Mouse (Mus musculus) embryonic facial prominence, embryonic 11.5 days (tissue): ENCODE data around the gene P3h1. TPM values are rescaled to one million over a fixed set of nuclear protein-coding genes. Genes with fewer than 3 reads are reported as not detected.

ENCODE experiments used
- ATAC-seq: fragments of 200-750 bp; cut with Nextera tagmentation; replicated peaks from 2 replicates; pipeline ENCODE4 v1.8.0; 2017; ENCODE audit warnings: low read depth; ENCODE audit not compliant: insufficient number of reproducible peaks, low FRiP score, low TSS enrichment
- DNase-seq: peaks from one replicate; pipeline ENCODE4 v3.0.0-alpha.2; 2015; ENCODE audit warnings: low spot score
- H3K27ac ChIP-seq: fragments of 300-500 bp; sonication (generic); replicated peaks from 2 replicates; pipeline ENCODE4 v1.5.1; 2014; ENCODE audit warnings: mild to moderate bottlenecking, low read depth, low read length, control low read depth
- H3K27me3 ChIP-seq: fragments of 300-500 bp; sonication (generic); 2 replicates; pipeline ENCODE4 v1.6.1; 2014; ENCODE audit warnings: mild to moderate bottlenecking, low read length, moderate library complexity, mixed read lengths; ENCODE audit not compliant: control insufficient read depth, insufficient read depth
- H3K36me3 ChIP-seq: fragments of 300-500 bp; sonication (generic); replicated peaks from 2 replicates; pipeline ENCODE4 v1.6.1; 2014; ENCODE audit warnings: low read depth, mild to moderate bottlenecking, low read length, moderate library complexity, mixed read lengths; ENCODE audit not compliant: control insufficient read depth, insufficient read depth
- H3K4me1 ChIP-seq: fragments of 300-500 bp; sonication (generic); 2 replicates; pipeline ENCODE4 v1.6.1; 2014; ENCODE audit warnings: low read length, mixed read lengths; ENCODE audit not compliant: control insufficient read depth, insufficient read depth
- H3K4me2 ChIP-seq: fragments of 300-500 bp; sonication (generic); 2 replicates; pipeline ENCODE4 v1.6.1; 2014; ENCODE audit warnings: low read depth, mild to moderate bottlenecking, control low read depth, low read length, moderate library complexity
- H3K4me3 ChIP-seq: fragments of 300-500 bp; sonication (generic); 2 replicates; pipeline ENCODE4 v1.5.1; 2014; ENCODE audit warnings: low read depth, low read length, control low read depth
- H3K9ac ChIP-seq: fragments of 300-500 bp; sonication (generic); replicated peaks from 2 replicates; pipeline ENCODE4 v1.6.1; 2014; ENCODE audit warnings: mild to moderate bottlenecking, control low read depth, low read length
- H3K9me3 ChIP-seq: fragments of 300-500 bp; sonication (generic); replicated peaks from 2 replicates; pipeline ENCODE4 v1.6.1; 2016; ENCODE audit warnings: mild to moderate bottlenecking, low read length, inconsistent platforms, mixed read lengths; ENCODE audit not compliant: control insufficient read depth
- WGBS: fragments of 180-500 bp; shearing (Covaris S2); extraction: QIAGEN DNeasy Blood & Tissue Kit; methylation state at CpG from one replicate; pipeline ENCODE4 v1.1.7; 2014; 5-methylcytosine and 5-hydroxymethylcytosine counted together
- polyA plus RNA-seq: library from polyadenylated mRNA; unstranded; fragments of >200 nt; fragmentation: Nextera tagmentation; extraction: Ambion mirVana; gene quantifications from 2 replicates; pipeline ENCODE4 v1.2.1, GENCODE M21; 2014

Gene P3h1
- polyA plus RNA-seq, 1 experiment from 2014 or later, result 20.0 TPM

- WGBS, result 88% methylated on average over 4 of the region's 4 CpGs
- no peak overlapping the region for H3K4me3 ChIP-seq
- H3K9ac ChIP-seq, result no peak overlapping the region
- no peaks in the 10 kb centered on the region; the same call in 1 of the 2 replicates for H3K4me1 ChIP-seq
- DNase-seq (no peak), ATAC-seq (no peak)
- H3K27ac ChIP-seq, result no peak overlapping the region
- no peak overlapping the region for H3K4me2 ChIP-seq
- no peaks in the 10 kb centered on the region; the same call in 1 of the 2 replicates for H3K36me3 ChIP-seq
- H3K9me3 ChIP-seq, result no peaks in the 10 kb centered on the region
- no peaks in the 10 kb centered on the region for H3K27me3 ChIP-seq
Observed at GRCm38 (mm10) chr4:119192757-119193156, 40.0 kb upstream of the P3h1 start.

GRCm38 (mm10) chr4:119194909-119195581 lies 37.7 kb upstream of the P3h1 start, which contains the start of gene Svbp:
Gene Svbp (plus strand): TSS chr4:119195306.
- no peaks in the 10 kb centered on the region for H3K9me3 ChIP-seq
- H3K4me2 ChIP-seq, result peak within 1 kb of the TSS; percentile 66
- H3K4me1 ChIP-seq, result no peaks in the 10 kb centered on the region; the same call in 1 of the 2 replicates
- WGBS, result 1% methylated on average over 41 of the region's 47 CpGs
- ATAC-seq (peak; percentile 82), DNase-seq (peak; percentile 93)
- H3K36me3 ChIP-seq, result no peaks in the 10 kb centered on the region; the same call in 1 of the 2 replicates
- no peaks in the 10 kb centered on the region for H3K27me3 ChIP-seq
- H3K9ac ChIP-seq, result peak within 1 kb of the TSS; percentile 79
- H3K27ac ChIP-seq, result peak within 1 kb of the TSS; percentile 47
- H3K4me3 ChIP-seq, result peak within 1 kb of the TSS; percentile 79

DNA sequence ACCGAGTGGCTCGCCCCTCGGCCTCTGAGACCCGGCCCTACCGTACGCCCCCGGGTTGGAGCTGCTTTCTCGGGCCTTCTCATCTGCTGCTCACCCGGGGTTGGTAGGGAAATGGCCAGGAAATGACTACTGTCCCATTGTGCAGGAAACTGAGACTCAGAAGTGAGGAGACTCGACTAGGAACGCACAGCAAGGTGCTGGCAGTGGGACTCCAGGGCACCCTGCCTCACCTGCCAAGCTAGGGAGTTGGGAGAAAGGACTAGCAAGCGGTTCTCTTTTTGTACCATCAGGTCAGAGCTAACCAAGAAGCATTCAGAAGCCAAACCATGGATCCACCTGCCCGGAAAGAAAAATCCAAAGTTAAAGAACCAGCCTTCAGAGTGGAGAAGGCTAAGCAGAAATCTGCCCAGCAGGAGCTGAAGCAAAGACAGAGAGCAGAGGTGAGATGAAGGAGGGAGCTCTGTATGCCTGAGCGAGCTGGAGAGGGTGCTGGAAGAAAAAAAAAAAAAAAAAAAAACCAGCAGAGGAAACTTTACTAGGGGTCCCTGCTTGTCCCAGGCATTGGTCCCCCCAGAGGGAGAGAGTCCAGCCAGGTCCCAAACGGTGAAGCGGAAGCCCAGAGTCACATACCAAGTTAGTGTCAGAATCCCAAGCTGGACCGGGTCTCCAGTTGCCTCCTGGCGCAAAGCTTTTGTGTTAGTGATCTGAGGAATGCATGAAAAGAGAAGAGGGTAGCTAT lies 37.0 kb upstream of the P3h1 start:
- no peaks in the 10 kb centered on the region for H3K9me3 ChIP-seq
- H3K36me3 ChIP-seq, result no peaks in the 10 kb centered on the region; the same call in none of the 2 replicates
- peak overlapping the region; percentile 66 for H3K4me2 ChIP-seq
- DNase-seq (no peak), ATAC-seq (no peak; the same call in 1 of the 2 replicates)
- H3K27me3 ChIP-seq, result no peaks in the 10 kb centered on the region
- peak overlapping the region; percentile 79 for H3K4me3 ChIP-seq
- no peaks in the 10 kb centered on the region; the same call in 1 of the 2 replicates for H3K4me1 ChIP-seq
- H3K27ac ChIP-seq, result peak overlapping the region; percentile 47
- peak overlapping the region; percentile 79 for H3K9ac ChIP-seq
- WGBS, result 9% methylated on average over 18 of the region's 18 CpGs

GRCm38 (mm10) chr4:119198105-119198504 lies 34.6 kb upstream of the P3h1 start:
- ATAC-seq (no peak), DNase-seq (no peak)
- H3K9me3 ChIP-seq, result no peaks in the 10 kb centered on the region
- H3K36me3 ChIP-seq, result no peaks in the 10 kb centered on the region; the same call in none of the 2 replicates
- H3K4me1 ChIP-seq, result no peaks in the 10 kb centered on the region; the same call in 1 of the 2 replicates
- no peaks in the 10 kb centered on the region for H3K27me3 ChIP-seq
- WGBS, result 83% methylated on average over 6 of the region's 6 CpGs
- H3K4me2 ChIP-seq, result no peak overlapping the region
- H3K4me3 ChIP-seq, result no peak overlapping the region
- H3K9ac ChIP-seq, result no peak overlapping the region
- H3K27ac ChIP-seq, result no peak overlapping the region

- Histone ChIP-seq H3K36me3 (no peaks in the 10 kb centered on the region; the same call in 1 of the 2 replicates), H3K9me3 (no peaks in the 10 kb centered on the region), H3K4me2 (no peak overlapping the region), H3K4me3 (no peak overlapping the region), H3K27ac (no peak overlapping the region), H3K4me1 (no peaks in the 10 kb centered on the region), H3K9ac (no peak overlapping the region), H3K27me3 (no peaks in the 10 kb centered on the region)
- ATAC-seq (no peak), DNase-seq (peak; percentile 83)
- WGBS, result 14% methylated on average over 8 of the region's 8 CpGs
Observed at GRCm38 (mm10) chr4:119204672-119205071, 28.0 kb upstream of the P3h1 start.

DNA sequence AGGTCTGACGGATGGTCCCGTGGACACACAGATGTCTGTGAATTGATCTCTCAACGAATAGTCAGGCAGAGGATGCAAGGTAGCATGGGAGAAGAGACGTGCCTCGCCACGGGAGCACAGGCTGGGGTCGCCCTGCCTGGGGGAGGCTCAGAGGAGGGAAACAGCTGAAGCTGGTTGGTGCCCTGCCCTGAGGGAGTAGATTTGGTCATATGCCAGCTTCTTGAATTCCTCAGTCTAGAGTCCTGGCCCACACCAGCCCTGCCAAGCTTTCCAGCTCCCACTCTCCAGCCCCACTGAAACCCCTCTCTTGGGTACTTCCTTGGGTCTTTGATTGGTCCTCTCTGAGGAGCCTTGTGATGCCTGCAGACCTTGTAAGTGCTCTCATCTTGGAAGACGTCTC lies 16.0 kb upstream of the P3h1 start:
- H3K27me3 ChIP-seq, result no peaks in the 10 kb centered on the region
- H3K27ac ChIP-seq, result no peak overlapping the region
- no peaks in the 10 kb centered on the region for H3K4me1 ChIP-seq
- no peak overlapping the region for H3K4me2 ChIP-seq
- H3K36me3 ChIP-seq, result no peaks in the 10 kb centered on the region
- ATAC-seq (no peak), DNase-seq (no peak)
- no peak overlapping the region for H3K4me3 ChIP-seq
- 82% methylated on average over 8 of the region's 8 CpGs for WGBS
- H3K9ac ChIP-seq, result no peak overlapping the region
- no peaks in the 10 kb centered on the region for H3K9me3 ChIP-seq

DNA sequence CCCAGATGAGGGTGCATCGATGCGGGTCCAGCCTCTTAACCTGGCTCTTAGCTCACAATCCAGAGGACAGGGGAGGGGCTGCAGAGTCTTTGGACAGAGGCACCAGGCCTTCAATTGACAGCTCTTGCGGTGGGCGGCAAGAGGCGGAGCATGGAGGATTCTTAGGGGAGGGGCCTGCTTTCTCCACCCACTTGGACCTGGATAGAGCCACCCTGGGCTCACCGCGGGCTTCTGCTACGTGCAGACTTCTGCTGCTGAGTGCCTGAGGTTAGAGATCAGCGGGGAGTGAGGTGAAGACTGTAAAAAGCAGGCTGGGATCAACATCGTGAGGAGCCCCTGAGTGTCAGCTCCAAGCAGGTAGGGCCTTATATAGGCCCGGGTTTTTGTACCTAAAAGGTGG lies 14.5 kb upstream of the P3h1 start, which contains the start of gene Tmem269:
Gene Tmem269, minus strand, starts transcription at position 49 of the 400 bp plus-strand sequence.
- peak; percentile 18 for DNase-seq
- ATAC-seq, result no peak

DNA sequence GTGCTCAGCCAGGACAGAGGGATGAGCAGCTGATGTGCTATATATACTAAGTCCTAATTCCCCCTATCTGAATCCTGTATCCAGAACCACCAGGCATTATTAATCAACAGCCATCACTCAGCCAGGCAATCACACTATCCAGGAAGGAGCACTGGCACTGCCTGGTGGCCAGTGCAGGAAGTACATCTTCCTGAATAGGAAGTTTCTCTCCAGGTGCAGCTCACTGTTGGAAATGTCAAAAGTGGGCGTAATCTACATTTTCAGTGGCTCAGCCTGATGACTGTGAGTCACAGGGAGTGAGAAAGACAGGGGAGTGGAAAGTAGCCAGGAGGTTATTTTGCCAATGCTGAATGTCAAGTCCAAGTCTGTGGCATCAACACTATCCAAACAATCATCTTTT lies 9.0 kb upstream of the P3h1 start:
- Histone ChIP-seq H3K4me2 (no peak overlapping the region), H3K4me1 (no peaks in the 10 kb centered on the region), H3K9me3 (no peaks in the 10 kb centered on the region), H3K9ac (no peak overlapping the region), H3K27me3 (no peaks in the 10 kb centered on the region), H3K27ac (no peak overlapping the region), H3K36me3 (peaks cover 14% of the 10 kb centered on the region), H3K4me3 (no peak overlapping the region)
- ATAC-seq (no peak), DNase-seq (peak; percentile 48)
- 96% methylated on average over 1 of the region's 1 CpGs for WGBS

More for the DNA sequence above, 14.5 kb upstream of the P3h1 start, which contains the start of gene Tmem269:
- Histone ChIP-seq H3K9ac (no peak within 1 kb of the TSS), H3K4me1 (no peaks in the 10 kb centered on the region), H3K9me3 (no peaks in the 10 kb centered on the region), H3K36me3 (no peaks in the 10 kb centered on the region), H3K4me3 (no peak within 1 kb of the TSS), H3K4me2 (no peak within 1 kb of the TSS), H3K27ac (no peak within 1 kb of the TSS), H3K27me3 (no peaks in the 10 kb centered on the region)
- 11% methylated on average over 11 of the region's 11 CpGs for WGBS
